Mouse (Mus musculus) cerebellum, adult 8-10 months (tissue): ENCODE measurements around the gene Rlbp1.

Experiments
- DNase-seq: peaks from one replicate; pipeline ENCODE4 v3.0.0; 2022

Rlbp1 gene

GRCm38 (mm10) chr7:79375594-79375993 lies 11.3 kb downstream of the Rlbp1 start:
- no peak for DNase-seq

GRCm38 (mm10) chr7:79374017-79374416 lies 12.8 kb downstream of the Rlbp1 start:
- no peak for DNase-seq

GRCm38 (mm10) chr7:79371321-79371879 lies 15.4 kb downstream of the Rlbp1 start:
- peak; percentile 39 for DNase-seq

- DNase-seq: no peak
Observed at GRCm38 (mm10) chr7:79369416-79369815, 17.4 kb downstream of the Rlbp1 start.

- no peak for DNase-seq
Observed at GRCm38 (mm10) chr7:79368664-79369063, 18.2 kb downstream of the Rlbp1 start.

GRCm38 (mm10) chr7:79363370-79364043 lies 23.3 kb downstream of the Rlbp1 start:
- DNase-seq: no peak

GRCm38 (mm10) chr7:79362830-79363229 lies 24.0 kb downstream of the Rlbp1 start:
- no peak for DNase-seq

GRCm38 (mm10) chr7:79362208-79362607 lies 24.6 kb downstream of the Rlbp1 start:
- DNase-seq: no peak

- no peak for DNase-seq
Observed at GRCm38 (mm10) chr7:79360056-79360455, 26.8 kb downstream of the Rlbp1 start.

GRCm38 (mm10) chr7:79359183-79359435 lies 27.7 kb downstream of the Rlbp1 start:
- DNase-seq: no peak

- DNase-seq: no peak
Observed at GRCm38 (mm10) chr7:79358350-79359182, 28.3 kb downstream of the Rlbp1 start.

- DNase-seq: peak; percentile 74
Observed at GRCm38 (mm10) chr7:79349738-79350386, 37.0 kb downstream of the Rlbp1 start.

GRCm38 (mm10) chr7:79348816-79349215 lies 38.0 kb downstream of the Rlbp1 start:
- no peak for DNase-seq

- no peak for DNase-seq
Observed at GRCm38 (mm10) chr7:79347108-79347813, 39.6 kb downstream of the Rlbp1 start.

GRCm38 (mm10) chr7:79346555-79347075 lies 40.2 kb downstream of the Rlbp1 start:
- no peak for DNase-seq

- DNase-seq: peak; percentile 36
Observed at GRCm38 (mm10) chr7:79345902-79346301, 40.9 kb downstream of the Rlbp1 start.

- DNase-seq: no peak
Observed at GRCm38 (mm10) chr7:79336362-79336910, 50.4 kb downstream of the Rlbp1 start.

- no peak for DNase-seq
Observed at GRCm38 (mm10) chr7:79333419-79333818, 53.4 kb downstream of the Rlbp1 start.

- no peak for DNase-seq
Observed at GRCm38 (mm10) chr7:79331197-79331596, 55.7 kb downstream of the Rlbp1 start.

- no peak for DNase-seq
Observed at GRCm38 (mm10) chr7:79328769-79329168, 58.1 kb downstream of the Rlbp1 start.
